ENCODE assay signal across 8 mouse cellular contexts in genomic region chr17:29549543-29550428, GRCm38 (mm10). TPM values are rescaled to one million over a fixed set of nuclear protein-coding genes. Genes with fewer than 3 reads are reported as not detected.
DNase-seq lines count a peak whose midpoint lies in the region; ATAC-seq and TF ChIP-seq lines count a peak whose summit lies in the region.

Gm17657 (minus strand) TSS chr17:29549638.
Tbc1d22b (plus strand) TSS chr17:29549785.

- H3K4me3 ChIP-seq in forebrain, embryonic 15.5 days = peak within 1 kb of the TSS; percentile 73
- peak within 1 kb of the TSS; percentile 81 for H3K4me3 ChIP-seq in layer of hippocampus, adult 2 months
- peak within 1 kb of the TSS; percentile 94 for H3K4me3 ChIP-seq in lung, embryonic 14.5 days (ENCODE audit: low read depth, low read length)
- H3K4me3 ChIP-seq in olfactory bulb, adult 2 months (ENCODE audit: insufficient read depth, low read depth, low read length) = peak within 1 kb of the TSS; percentile 64
- peak within 1 kb of the TSS; percentile 67 for H3K4me3 ChIP-seq in thymus, adult 2 months (ENCODE audit: control insufficient read depth, insufficient read depth, low read length)

- WGBS in forebrain, embryonic 15.5 days = under 1% methylated on average over 44 of the region's 44 CpGs
- WGBS in lung, embryonic 14.5 days = under 1% methylated on average over 44 of the region's 44 CpGs
- WGBS in olfactory bulb, adult 2 months = under 1% methylated on average over 44 of the region's 44 CpGs
- WGBS in thymus, adult 2 months = under 1% methylated on average over 44 of the region's 44 CpGs

- TF ChIP-seq CTCF in layer of hippocampus, adult 2 months (conservative IDR thresholded peaks at IDR 0.05) = no peak
- TF ChIP-seq CTCF in lung, embryonic 14.5 days (IDR thresholded peaks at IDR 0.05; ENCODE audit: low read depth) = no peak
- no peak for TF ChIP-seq CTCF in olfactory bulb, adult 2 months (IDR thresholded peaks at IDR 0.05; ENCODE audit: insufficient read depth, low read depth, low read length)
- TF ChIP-seq CTCF in thymus, adult 2 months (IDR thresholded peaks at IDR 0.05; ENCODE audit: borderline replicate concordance, control insufficient read depth, extremely low read depth, insufficient read depth, low read length, poor library complexity) = peak; percentile 72

- intact Hi-C loops in heart, postnatal 36 days (cut with DNase I) = no loop called here

- H3K27ac ChIP-seq in forebrain, embryonic 15.5 days (replicated peaks) = peak within 1 kb of the TSS; percentile 19; the same call in 1 of the 2 replicates
- peak within 1 kb of the TSS; percentile 92 for H3K27ac ChIP-seq in layer of hippocampus, adult 2 months
- H3K27ac ChIP-seq in lung, embryonic 14.5 days (ENCODE audit: low read depth) = peak within 1 kb of the TSS; percentile 63
- no peak within 1 kb of the TSS for H3K27ac ChIP-seq in olfactory bulb, adult 2 months (ENCODE audit: insufficient read depth, low read depth, low read length)
- peak within 1 kb of the TSS; percentile 51 for H3K27ac ChIP-seq in thymus, adult 2 months (ENCODE audit: control insufficient read depth, insufficient read depth, low read length)

- H3K27me3 ChIP-seq in forebrain, embryonic 15.5 days = no peaks in the 10 kb centered on the region
- no peaks in the 10 kb centered on the region for H3K27me3 ChIP-seq in lung, embryonic 14.5 days (ENCODE audit: insufficient read depth, low read length)
- no peaks in the 10 kb centered on the region for H3K27me3 ChIP-seq in thymus, adult 2 months (ENCODE audit: control insufficient read depth, insufficient read depth, low read length)

- no peaks in the 10 kb centered on the region for H3K36me3 ChIP-seq in forebrain, embryonic 15.5 days
- no peaks in the 10 kb centered on the region for H3K36me3 ChIP-seq in lung, embryonic 14.5 days (ENCODE audit: insufficient read depth)
- H3K36me3 ChIP-seq in thymus, adult 2 months (ENCODE audit: control insufficient read depth, insufficient read depth, low read length) = no peaks in the 10 kb centered on the region

- peaks cover 19% of the 10 kb centered on the region for H3K4me1 ChIP-seq in forebrain, embryonic 15.5 days
- H3K4me1 ChIP-seq in lung, embryonic 14.5 days (ENCODE audit: insufficient read depth) = peaks cover 10% of the 10 kb centered on the region
- peaks cover 5% of the 10 kb centered on the region for H3K4me1 ChIP-seq in olfactory bulb, adult 2 months (ENCODE audit: control insufficient read depth, insufficient read depth, low read length)
- H3K4me1 ChIP-seq in thymus, adult 2 months (replicated peaks; ENCODE audit: control insufficient read depth, insufficient read depth, low read length) = peaks cover 25% of the 10 kb centered on the region

- H3K9ac ChIP-seq in forebrain, embryonic 15.5 days (replicated peaks) = peak within 1 kb of the TSS; percentile 87
- peak within 1 kb of the TSS; percentile 88 for H3K9ac ChIP-seq in lung, embryonic 14.5 days

- TF ChIP-seq POLR2A in olfactory bulb, adult 2 months (IDR thresholded peaks at IDR 0.05; ENCODE audit: insufficient read depth, low read depth, low read length) = peak; percentile 79; the same call in 1 of the 2 replicates
- peak; percentile 72 for TF ChIP-seq POLR2A in thymus, adult 2 months (IDR thresholded peaks at IDR 0.05; ENCODE audit: control insufficient read depth, extremely low read depth, insufficient read depth, low read length, poor library complexity)

- peak; percentile 93 for DNase-seq in ES-CJ7 (ENCODE audit: low read depth, low spot score)
- DNase-seq in cerebellum, adult 11 months = peak; percentile 96
- DNase-seq in heart, postnatal 36 days = peak; percentile 89
- peak; percentile 95 for DNase-seq in layer of hippocampus, adult 2 months (ENCODE audit: low spot score in 2 of 2)
- peak; percentile 97 for DNase-seq in lung, embryonic 14.5 days
- DNase-seq in thymus, adult 2 months = peak; percentile 96

- peak; percentile 99 for ATAC-seq in forebrain, embryonic 15.5 days (replicated peaks)
- peak; percentile 99 for ATAC-seq in lung, embryonic 14.5 days (ENCODE audit: insufficient read depth)

- no peaks in the 10 kb centered on the region for H3K9me3 ChIP-seq in forebrain, embryonic 15.5 days
- H3K9me3 ChIP-seq in lung, embryonic 14.5 days (ENCODE audit: low read depth, low read length) = no peaks in the 10 kb centered on the region

- H3K4me2 ChIP-seq in forebrain, embryonic 15.5 days (replicated peaks) = peak within 1 kb of the TSS; percentile 97
- peak within 1 kb of the TSS; percentile 87 for H3K4me2 ChIP-seq in lung, embryonic 14.5 days

RNA-seq across cellular contexts. Expression of gene Gm17657, which starts in this region (rescaled TPM):
- polyA plus RNA-seq in forebrain, embryonic 15.5 days (2015; fragmentation: Nextera tagmentation; extraction: Ambion mirVana) = not detected in 2 replicates
- not detected for total RNA-seq in heart, postnatal 36 days (2021)
- total RNA-seq in layer of hippocampus, adult 2 months (2021) = not detected
- not detected in 2 replicates for polyA plus RNA-seq in lung, embryonic 14.5 days (2014; fragmentation: Nextera tagmentation; extraction: Ambion mirVana)
- not detected in 2 replicates for polyA plus RNA-seq in olfactory bulb, adult 2 months (2012; ENCODE audit: insufficient read depth, insufficient read length, low replicate concordance, missing spikeins)
- not detected in 2 replicates for polyA plus RNA-seq in thymus, adult 2 months (2012; rRNA removed)

RNA-seq across cellular contexts. Expression of gene Tbc1d22b, which starts in this region (rescaled TPM):
- polyA plus RNA-seq in forebrain, embryonic 15.5 days (2015; fragmentation: Nextera tagmentation; extraction: Ambion mirVana) = 22.3 and 22.9 TPM in 2 replicates
- 10 to 100 TPM; 11.9 to 12.5 TPM for total RNA-seq in heart, postnatal 36 days (2021)
- 10 to 100 TPM; 39.8 to 41.7 TPM for total RNA-seq in layer of hippocampus, adult 2 months (2021)
- 17.4 TPM in 2 replicates for polyA plus RNA-seq in lung, embryonic 14.5 days (2014; fragmentation: Nextera tagmentation; extraction: Ambion mirVana)
- polyA plus RNA-seq in olfactory bulb, adult 2 months (2012; ENCODE audit: insufficient read depth, insufficient read length, low replicate concordance, missing spikeins) = not detected in 2 replicates
- 47.8 and 55.8 TPM in 2 replicates for polyA plus RNA-seq in thymus, adult 2 months (2012; rRNA removed)
